Mouse (Mus musculus): ENCODE data around the gene Tepp. TPM values are rescaled to one million over a fixed set of nuclear protein-coding genes. Genes with fewer than 3 reads are reported as not detected.

Tepp gene
- polyA plus RNA-seq, 1 experiment, result 2.1 TPM

- WGBS, result 96% methylated on average over 2 of the region's 2 CpGs
- Histone ChIP-seq H3K27ac (ENCODE audit: control insufficient read depth, insufficient read depth, low read length) (no peak overlapping the region), H3K4me3 (ENCODE audit: control insufficient read depth, insufficient read depth, low read length) (no peak overlapping the region), H3K27me3 (ENCODE audit: control insufficient read depth, insufficient read depth, low read length) (peaks cover 6% of the 10 kb centered on the region), H3K36me3 (ENCODE audit: control insufficient read depth, insufficient read depth, low read length) (no peaks in the 10 kb centered on the region), H3K4me1 (replicated peaks; ENCODE audit: control insufficient read depth, insufficient read depth, low read length) (peaks cover 17% of the 10 kb centered on the region; the same call in 1 of the 2 replicates)
- TF ChIP-seq CTCF (IDR thresholded peaks at IDR 0.05; ENCODE audit: borderline replicate concordance, control insufficient read depth, extremely low read depth, insufficient read depth, low read length, poor library complexity), result no peak
- TF ChIP-seq POLR2A (IDR thresholded peaks at IDR 0.05; ENCODE audit: control insufficient read depth, extremely low read depth, insufficient read depth, low read length, poor library complexity), result no peak
- no peak for DNase-seq
These were observed 44.2 kb downstream of the Tepp start for GRCm38 (mm10) chr8:95354606-95355005.

GRCm38 (mm10) chr8:95358550-95359411, 48.4 kb downstream of the Tepp start:
- no peak for DNase-seq
- WGBS, result 58% methylated on average over 8 of the region's 8 CpGs
- Histone ChIP-seq H3K27me3 (ENCODE audit: control insufficient read depth, insufficient read depth, low read length) (no peaks in the 10 kb centered on the region), H3K27ac (ENCODE audit: control insufficient read depth, insufficient read depth, low read length) (no peak overlapping the region), H3K4me1 (replicated peaks; ENCODE audit: control insufficient read depth, insufficient read depth, low read length) (no peaks in the 10 kb centered on the region), H3K4me3 (ENCODE audit: control insufficient read depth, insufficient read depth, low read length) (no peak overlapping the region), H3K36me3 (ENCODE audit: control insufficient read depth, insufficient read depth, low read length) (no peaks in the 10 kb centered on the region)
- TF ChIP-seq POLR2A (IDR thresholded peaks at IDR 0.05; ENCODE audit: control insufficient read depth, extremely low read depth, insufficient read depth, low read length, poor library complexity) (no peak), CTCF (IDR thresholded peaks at IDR 0.05; ENCODE audit: borderline replicate concordance, control insufficient read depth, extremely low read depth, insufficient read depth, low read length, poor library complexity) (no peak)

- H3K36me3 ChIP-seq (ENCODE audit: control insufficient read depth, insufficient read depth, low read length), result no peaks in the 10 kb centered on the region
- no peaks in the 10 kb centered on the region for H3K4me1 ChIP-seq (replicated peaks; ENCODE audit: control insufficient read depth, insufficient read depth, low read length)
- TF ChIP-seq CTCF (IDR thresholded peaks at IDR 0.05; ENCODE audit: borderline replicate concordance, control insufficient read depth, extremely low read depth, insufficient read depth, low read length, poor library complexity), result no peak
- TF ChIP-seq POLR2A (IDR thresholded peaks at IDR 0.05; ENCODE audit: control insufficient read depth, extremely low read depth, insufficient read depth, low read length, poor library complexity), result no peak
- no peak for DNase-seq
- WGBS, result 76% methylated on average over 7 of the region's 7 CpGs
- no peaks in the 10 kb centered on the region for H3K27me3 ChIP-seq (ENCODE audit: control insufficient read depth, insufficient read depth, low read length)
- H3K27ac ChIP-seq (ENCODE audit: control insufficient read depth, insufficient read depth, low read length), result no peak overlapping the region
- H3K4me3 ChIP-seq (ENCODE audit: control insufficient read depth, insufficient read depth, low read length), result no peak overlapping the region
These were observed 50.0 kb downstream of the Tepp start for GRCm38 (mm10) chr8:95360181-95361015.

- no peak overlapping the region for H3K4me3 ChIP-seq (ENCODE audit: control insufficient read depth, insufficient read depth, low read length)
- H3K27ac ChIP-seq (ENCODE audit: control insufficient read depth, insufficient read depth, low read length), result no peak overlapping the region
- 94% methylated on average over 3 of the region's 3 CpGs for WGBS
- no peaks in the 10 kb centered on the region for H3K36me3 ChIP-seq (ENCODE audit: control insufficient read depth, insufficient read depth, low read length)
- no peak for DNase-seq
- no peaks in the 10 kb centered on the region for H3K27me3 ChIP-seq (ENCODE audit: control insufficient read depth, insufficient read depth, low read length)
- no peaks in the 10 kb centered on the region for H3K4me1 ChIP-seq (replicated peaks; ENCODE audit: control insufficient read depth, insufficient read depth, low read length)
- no peak for TF ChIP-seq CTCF (IDR thresholded peaks at IDR 0.05; ENCODE audit: borderline replicate concordance, control insufficient read depth, extremely low read depth, insufficient read depth, low read length, poor library complexity)
- TF ChIP-seq POLR2A (IDR thresholded peaks at IDR 0.05; ENCODE audit: control insufficient read depth, extremely low read depth, insufficient read depth, low read length, poor library complexity), result no peak
These were observed 50.6 kb downstream of the Tepp start for GRCm38 (mm10) chr8:95361016-95361341.

- H3K4me1 ChIP-seq (replicated peaks; ENCODE audit: control insufficient read depth, insufficient read depth, low read length), result no peaks in the 10 kb centered on the region
These were observed 51.9 kb downstream of the Tepp start for GRCm38 (mm10) chr8:95362272-95362671.

GRCm38 (mm10) chr8:95363849-95364248, 53.5 kb downstream of the Tepp start:
- DNase-seq, result no peak
- WGBS, result 95% methylated on average over 2 of the region's 2 CpGs
- Histone ChIP-seq H3K27me3 (ENCODE audit: control insufficient read depth, insufficient read depth, low read length) (no peaks in the 10 kb centered on the region), H3K4me1 (replicated peaks; ENCODE audit: control insufficient read depth, insufficient read depth, low read length) (0 out of 2 replicates have a peak, but pooled peaks cover under 1% of the 10 kb centered on the region), H3K36me3 (ENCODE audit: control insufficient read depth, insufficient read depth, low read length) (no peaks in the 10 kb centered on the region), H3K27ac (ENCODE audit: control insufficient read depth, insufficient read depth, low read length) (no peak overlapping the region), H3K4me3 (ENCODE audit: control insufficient read depth, insufficient read depth, low read length) (no peak overlapping the region)
- TF ChIP-seq CTCF (IDR thresholded peaks at IDR 0.05; ENCODE audit: borderline replicate concordance, control insufficient read depth, extremely low read depth, insufficient read depth, low read length, poor library complexity) (no peak), POLR2A (IDR thresholded peaks at IDR 0.05; ENCODE audit: control insufficient read depth, extremely low read depth, insufficient read depth, low read length, poor library complexity) (no peak)

More at GRCm38 (mm10) chr8:95362272-95362671, 51.9 kb downstream of the Tepp start:
- H3K4me3 ChIP-seq (ENCODE audit: control insufficient read depth, insufficient read depth, low read length), result no peak overlapping the region
- TF ChIP-seq CTCF (IDR thresholded peaks at IDR 0.05; ENCODE audit: borderline replicate concordance, control insufficient read depth, extremely low read depth, insufficient read depth, low read length, poor library complexity), result no peak
- no peak for TF ChIP-seq POLR2A (IDR thresholded peaks at IDR 0.05; ENCODE audit: control insufficient read depth, extremely low read depth, insufficient read depth, low read length, poor library complexity)
- H3K36me3 ChIP-seq (ENCODE audit: control insufficient read depth, insufficient read depth, low read length), result no peaks in the 10 kb centered on the region
- H3K27me3 ChIP-seq (ENCODE audit: control insufficient read depth, insufficient read depth, low read length), result no peaks in the 10 kb centered on the region
- WGBS, result 88% methylated on average over 6 of the region's 6 CpGs
- DNase-seq, result no peak
- H3K27ac ChIP-seq (ENCODE audit: control insufficient read depth, insufficient read depth, low read length), result no peak overlapping the region
